Mouse (Mus musculus) 3T3-L1 (cell line): ENCODE data around the gene Vmn1r120.
"Not testable (repeated sequence)": the region's sequence is repeated elsewhere in the genome, so short reads cannot be mapped to it uniquely, and the experiment has no call there.

Source experiments
- DNase-seq: peaks from one replicate; pipeline ENCODE4 v3.0.0-alpha.2; 2015; ENCODE audit warnings: low read depth, low spot score

Vmn1r120 gene

DNA sequence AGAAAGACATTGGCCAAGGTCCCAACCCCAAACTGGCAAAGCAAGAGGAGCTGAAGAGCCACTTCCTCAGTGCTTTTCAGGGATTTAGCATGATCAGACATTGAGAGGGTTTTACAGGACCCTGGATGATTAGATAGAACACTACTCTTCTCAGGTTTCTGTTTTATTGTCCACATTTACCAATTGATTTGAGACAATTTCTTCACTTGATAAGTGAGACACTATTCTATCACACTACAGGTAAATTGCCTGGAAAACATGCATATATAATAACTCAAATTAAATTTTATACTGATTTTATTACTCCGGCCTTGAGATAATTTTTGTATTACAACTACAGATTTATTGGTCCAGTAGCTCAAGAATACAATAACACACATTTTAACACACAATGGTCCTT, at the start of gene Vmn1r120:
Gene Vmn1r120, minus strand, starts transcription at position 101 of the 400 bp plus-strand sequence.
- DNase-seq = not testable (repeated sequence)

DNA sequence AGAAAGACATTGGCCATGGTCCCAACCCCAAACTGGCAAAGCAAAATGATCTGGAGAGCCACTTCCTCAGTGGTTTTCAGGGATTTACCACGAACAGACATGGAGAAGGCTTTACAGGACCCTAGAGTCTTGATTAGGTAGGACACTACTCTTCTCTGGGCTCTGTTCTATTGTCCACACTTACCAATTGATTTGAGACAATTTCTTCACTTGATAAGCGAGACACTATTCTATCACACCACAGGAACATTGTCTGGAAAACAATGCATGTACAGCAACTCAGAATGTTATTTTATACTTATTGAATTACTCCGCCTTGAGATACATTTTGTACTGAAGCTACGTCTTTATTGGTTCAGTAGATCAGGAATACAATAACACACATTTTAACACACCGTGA, 44.8 kb upstream of the Vmn1r120 start, which contains the start of gene Vmn1r121:
Gene Vmn1r121, minus strand, starts transcription at position 101 of the 400 bp plus-strand sequence.
- not testable (repeated sequence) for DNase-seq

DNA sequence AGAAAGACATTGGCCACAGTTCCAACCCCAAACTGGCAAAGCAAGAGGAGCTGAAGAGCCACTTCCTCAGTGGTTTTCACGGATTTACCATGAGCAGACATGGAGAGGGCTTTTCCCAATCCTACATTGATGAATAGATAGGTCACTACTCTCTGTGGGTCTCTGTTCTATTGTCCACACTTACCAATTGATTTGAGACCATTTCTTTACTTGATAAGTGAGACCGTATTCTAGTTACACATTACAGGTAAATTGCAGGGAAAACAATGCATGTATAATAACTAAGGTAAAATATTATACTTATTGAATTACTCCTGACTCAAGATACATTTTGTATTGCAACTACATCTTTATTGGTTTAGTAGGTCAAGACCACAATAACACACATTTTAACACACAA, 41.2 kb downstream of the Vmn1r120 start, which contains the start of gene Vmn1r119:
Gene Vmn1r119, minus strand, starts transcription at position 101 of the 400 bp plus-strand sequence.
- DNase-seq = not testable (repeated sequence)
